Mouse (Mus musculus): ENCODE data around the gene Gm42674. TPM values are rescaled to one million over a fixed set of nuclear protein-coding genes. Genes with fewer than 3 reads are reported as not detected.

The Gm42674 gene
- total and polyA plus RNA-seq, 3 experiments: not detected

GRCm38 (mm10) chr3:90574691-90575090 lies 27.0 kb upstream of the Gm42674 start:
- in situ Hi-C loops (cut with MboI; ENCODE audit: low pct_ligation_motif_present, low pct_unique_long_range_greater_than_20kb, low sequenced_read_pairs): no loop called here
- TF ChIP-seq JUND (conservative IDR thresholded peaks at IDR 0.05; ENCODE audit: low read depth, low read length): no peak
- no peak for TF ChIP-seq PAX5 (IDR thresholded peaks at IDR 0.05; ENCODE audit: low read length)
- TF ChIP-seq CTCF (conservative IDR thresholded peaks at IDR 0.05 in 1 of 2, IDR thresholded peaks at IDR 0.05 in 1 of 2; ENCODE audit: low read depth in 2 of 2, low read length in 2 of 2): no peak
- no peak for TF ChIP-seq MAFK (IDR thresholded peaks at IDR 0.05; ENCODE audit: insufficient replicate concordance, low read length)
- no peak for TF ChIP-seq E2F4 (IDR thresholded peaks at IDR 0.05; ENCODE audit: insufficient replicate concordance, low read depth, low read length)
- no peak for TF ChIP-seq MYC (IDR thresholded peaks at IDR 0.05; ENCODE audit: low read depth, low read length)
- TF ChIP-seq MEF2A (IDR thresholded peaks at IDR 0.05; ENCODE audit: borderline replicate concordance, low read depth, low read length): no peak
- no peak for TF ChIP-seq GABPA (IDR thresholded peaks at IDR 0.05; ENCODE audit: insufficient replicate concordance, low read depth, low read length)
- TF ChIP-seq UBTF (IDR thresholded peaks at IDR 0.05; ENCODE audit: low read depth, low read length): no peak
- TF ChIP-seq ZKSCAN1 (IDR thresholded peaks at IDR 0.05; ENCODE audit: borderline replicate concordance, low read depth, low read length): no peak
- TF ChIP-seq KAT2A (IDR thresholded peaks at IDR 0.05; ENCODE audit: insufficient replicate concordance, low read length): no peak
- Histone ChIP-seq H3K27ac (ENCODE audit: insufficient read depth, low read depth) (no peak overlapping the region), H3K4me2 (ENCODE audit: insufficient read depth, low read depth, poor library complexity, severe bottlenecking) (no peak overlapping the region), H3K27me3 (replicated peaks) (peaks cover 2% of the 10 kb centered on the region), H3K79me2 (replicated peaks; ENCODE audit: control insufficient read depth, extremely low read depth, insufficient read depth, poor library complexity, severe bottlenecking) (no peaks in the 10 kb centered on the region), H3K4me3 (replicated peaks in 1 of 3; ENCODE audit: low read depth in 2 of 3, low read length in 2 of 3, poor library complexity in 1 of 3) (no peak overlapping the region), H3K36me3 (replicated peaks in 1 of 2; ENCODE audit: control insufficient read depth in 1 of 2, insufficient read depth in 1 of 2, low read length in 1 of 2) (no peaks in the 10 kb centered on the region), H3K9ac (ENCODE audit: insufficient read depth, low read depth) (no peak overlapping the region), H3K9me3 (replicated peaks; ENCODE audit: low read length) (no peaks in the 10 kb centered on the region), H3K4me1 (ENCODE audit: control insufficient read depth in 1 of 2, insufficient read depth in 2 of 2) (no peaks in the 10 kb centered on the region)
- DNase-seq (ENCODE audit: extremely low read depth): no peak
- dilution Hi-C loops (cut with MboI; ENCODE audit: extremely low pct_ligation_motif_present, extremely low pct_unique_long_range_greater_than_20kb, low sequenced_read_pairs): no loop called here

- H3K4me2 ChIP-seq (ENCODE audit: insufficient read depth, low read depth, poor library complexity, severe bottlenecking): no peak overlapping the region
- TF ChIP-seq ZNF384 (IDR thresholded peaks at IDR 0.05; ENCODE audit: low read depth, low read length): no peak
- TF ChIP-seq E2F4 (IDR thresholded peaks at IDR 0.05; ENCODE audit: insufficient replicate concordance, low read depth, low read length): no peak
- no peak for TF ChIP-seq USF2 (conservative IDR thresholded peaks at IDR 0.05; ENCODE audit: low read depth, low read length)
- no peak for TF ChIP-seq JUND (conservative IDR thresholded peaks at IDR 0.05; ENCODE audit: low read depth, low read length)
- no peak for TF ChIP-seq MAZ (IDR thresholded peaks at IDR 0.05; ENCODE audit: low read depth, low read length)
- no peak for TF ChIP-seq CHD1 (IDR thresholded peaks at IDR 0.05; ENCODE audit: low read depth, low read length)
- TF ChIP-seq NELFE (IDR thresholded peaks at IDR 0.05; ENCODE audit: low read depth, low read length): no peak
- TF ChIP-seq HCFC1 (IDR thresholded peaks at IDR 0.05; ENCODE audit: low read depth, low read length): no peak
- TF ChIP-seq CHD2 (IDR thresholded peaks at IDR 0.05; ENCODE audit: low read length): no peak
- no peak for TF ChIP-seq NRF1 (IDR thresholded peaks at IDR 0.05; ENCODE audit: low read depth, low read length)
- TF ChIP-seq POLR2AphosphoS2 (IDR thresholded peaks at IDR 0.05; ENCODE audit: low read depth, low read length): no peak
- TF ChIP-seq IRF4 (IDR thresholded peaks at IDR 0.05; ENCODE audit: low read depth, low read length): no peak
- H3K27ac ChIP-seq (ENCODE audit: insufficient read depth, low read depth): no peak overlapping the region
- dilution Hi-C loops (cut with MboI; ENCODE audit: extremely low pct_ligation_motif_present, extremely low pct_unique_long_range_greater_than_20kb, low sequenced_read_pairs) (no loop called here), in situ Hi-C loops (cut with MboI; ENCODE audit: low pct_ligation_motif_present, low pct_unique_long_range_greater_than_20kb, low sequenced_read_pairs) (no loop called here)
- DNase-seq (ENCODE audit: extremely low read depth): no peak
- H3K4me1 ChIP-seq (ENCODE audit: control insufficient read depth in 1 of 2, insufficient read depth in 2 of 2): no peaks in the 10 kb centered on the region
- peaks cover 2% of the 10 kb centered on the region for H3K27me3 ChIP-seq (replicated peaks)
- no peaks in the 10 kb centered on the region for H3K79me2 ChIP-seq (replicated peaks; ENCODE audit: control insufficient read depth, extremely low read depth, insufficient read depth, poor library complexity, severe bottlenecking)
- H3K4me3 ChIP-seq (replicated peaks in 1 of 3; ENCODE audit: low read depth in 2 of 3, low read length in 2 of 3, poor library complexity in 1 of 3): no peak overlapping the region
- H3K9me3 ChIP-seq (replicated peaks; ENCODE audit: low read length): no peaks in the 10 kb centered on the region
- no peaks in the 10 kb centered on the region for H3K36me3 ChIP-seq (replicated peaks in 1 of 2; ENCODE audit: control insufficient read depth in 1 of 2, insufficient read depth in 1 of 2, low read length in 1 of 2)
- no peak overlapping the region for H3K9ac ChIP-seq (ENCODE audit: insufficient read depth, low read depth)
These were observed 26.4 kb upstream of the Gm42674 start for GRCm38 (mm10) chr3:90575320-90575719.
